Mouse (Mus musculus) small intestine, adult 2 months (tissue): Measurements from ENCODE around the gene Zfp28. TPM values are rescaled to one million over a fixed set of nuclear protein-coding genes. Genes with fewer than 3 reads are reported as not detected.
A peak's percentile ranks its signal among the peaks of the same experiment; 100 is the strongest.

Experiments
- H3K27ac ChIP-seq: fragments of 200-500 bp; 2 replicates; pipeline ENCODE4 v1.5.1; 2012; ENCODE audit warnings: low read depth, low read length, control low read depth, inconsistent platforms; ENCODE audit not compliant: insufficient read depth
- H3K27me3 ChIP-seq: fragments of 200-500 bp; 2 replicates; pipeline ENCODE4 v1.6.1; 2012; ENCODE audit warnings: mild to moderate bottlenecking, moderate library complexity, low read length, inconsistent platforms; ENCODE audit not compliant: control insufficient read depth, insufficient read depth
- H3K36me3 ChIP-seq: fragments of 200-500 bp; 2 replicates; pipeline ENCODE4 v1.6.1; 2012; ENCODE audit warnings: mild to moderate bottlenecking, low read length, control low read depth, inconsistent platforms; ENCODE audit not compliant: control insufficient read depth, insufficient read depth
- H3K4me1 ChIP-seq: fragments of 200-500 bp; 2 replicates; pipeline ENCODE4 v1.6.1; 2012; ENCODE audit warnings: low read length, inconsistent platforms, mixed read lengths; ENCODE audit not compliant: control insufficient read depth, insufficient read depth, insufficient read length
- H3K4me3 ChIP-seq: fragments of 200-500 bp; 2 replicates; pipeline ENCODE4 v1.5.1; 2012; ENCODE audit warnings: low read depth, mild to moderate bottlenecking, control low read depth, inconsistent platforms, low read length, moderate library complexity
- CTCF ChIP-seq: fragments of 200-500 bp; IDR thresholded peaks from 2 replicates; pipeline ENCODE4 v1.5.1; 2012; ENCODE audit warnings: low read depth, mild to moderate bottlenecking, control low read depth, inconsistent platforms, low read length, moderate library complexity, mixed read lengths; ENCODE audit not compliant: insufficient replicate concordance, insufficient read length; ENCODE audit errors: extremely low read depth
- POLR2A ChIP-seq: fragments of 200-500 bp; IDR thresholded peaks from 2 replicates; pipeline ENCODE4 v1.6.1; 2012; ENCODE audit warnings: low read depth, mild to moderate bottlenecking, control low read depth, inconsistent platforms, low read length, moderate library complexity
- WGBS: fragments of 180-500 bp; shearing (Covaris S2); methylation state at CpG from one replicate; pipeline ENCODE4 v1.1.7; 2018; 5-methylcytosine and 5-hydroxymethylcytosine counted together
- polyA plus RNA-seq: library from polyadenylated mRNA; depleted of rRNA; stranded (reverse); fragments of >200 nt; gene quantifications from 2 replicates; pipeline ENCODE4 v1.2.3, GENCODE M21; 2012; rRNA removed

The Zfp28 gene
- polyA plus RNA-seq = 0.22 and 0.60 TPM in 2 replicates

GRCm38 (mm10) chr7:6383044-6383455, at the start of gene Zfp28:
Zfp28 (plus strand) TSS chr7:6383295.
- H3K4me1 ChIP-seq = peaks cover 5% of the 10 kb centered on the region
- H3K4me3 ChIP-seq = peak within 1 kb of the TSS; percentile 72
- no peak within 1 kb of the TSS for H3K27ac ChIP-seq
- TF ChIP-seq CTCF = no peak
- no peak for TF ChIP-seq POLR2A
- no peaks in the 10 kb centered on the region for H3K27me3 ChIP-seq
- WGBS = 0% methylated on average over 28 of the region's 28 CpGs
- no peaks in the 10 kb centered on the region for H3K36me3 ChIP-seq

DNA sequence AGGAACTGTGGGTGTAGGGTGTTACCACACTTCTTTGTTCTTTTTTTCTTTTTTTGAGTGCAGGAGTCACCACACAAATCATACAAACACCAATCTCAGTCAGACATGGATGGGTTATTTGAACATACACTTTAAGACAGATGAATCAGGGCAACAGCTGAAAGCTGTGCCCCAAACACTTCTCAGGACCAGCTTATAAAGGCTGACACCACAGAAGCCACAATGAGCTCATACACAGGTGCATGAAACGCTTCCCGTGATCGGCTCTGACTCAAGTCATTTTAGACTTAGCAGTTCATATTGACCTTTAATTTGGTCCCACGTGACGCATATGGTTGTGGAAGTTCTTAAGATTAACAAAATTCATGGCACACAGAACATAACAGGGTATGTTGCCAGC, 43.2 kb upstream of the Zfp28 start:
- WGBS = 79% methylated on average over 5 of the region's 5 CpGs
- H3K4me1 ChIP-seq = no peaks in the 10 kb centered on the region
- H3K4me3 ChIP-seq = no peak overlapping the region
- H3K27ac ChIP-seq = no peak overlapping the region
- no peaks in the 10 kb centered on the region for H3K36me3 ChIP-seq
- TF ChIP-seq POLR2A (no peak), CTCF (no peak)
- H3K27me3 ChIP-seq = no peaks in the 10 kb centered on the region; the same call in 1 of the 2 replicates

DNA sequence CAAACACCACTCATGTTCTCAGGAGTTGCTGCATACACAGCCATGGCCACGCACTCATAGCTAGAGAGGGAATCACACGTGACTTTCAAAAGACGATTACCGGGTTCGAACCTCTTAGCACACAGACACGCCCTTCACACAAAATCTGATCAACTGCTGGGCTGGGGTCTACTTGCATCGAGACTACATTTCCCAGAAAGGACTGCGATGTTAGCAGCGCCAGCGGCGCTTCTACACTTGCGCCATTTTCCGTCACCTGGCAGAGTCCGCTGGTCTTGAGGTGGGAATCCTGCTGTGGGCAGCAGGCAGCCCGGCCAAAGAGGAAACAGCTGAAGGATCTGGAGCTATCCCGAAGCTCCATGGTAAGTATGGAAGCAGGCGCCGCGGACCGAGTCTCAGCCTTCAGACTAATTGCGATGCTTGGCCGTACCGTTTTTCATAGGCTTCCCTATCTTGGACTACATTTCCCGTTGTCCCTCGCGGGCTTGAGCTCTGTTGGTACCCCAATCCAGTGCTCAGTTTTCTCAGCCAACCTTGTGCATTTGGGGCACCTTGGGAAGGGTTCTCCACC, 39.5 kb upstream of the Zfp28 start, which contains the start of gene Gm3854:
Gene Gm3854, plus strand, starts transcription at position 259 of the 571 bp plus-strand sequence.
- Histone ChIP-seq H3K27me3 (no peaks in the 10 kb centered on the region; the same call in 1 of the 2 replicates), H3K27ac (no peak within 1 kb of the TSS), H3K4me3 (peak within 1 kb of the TSS; percentile 71), H3K4me1 (no peaks in the 10 kb centered on the region), H3K36me3 (no peaks in the 10 kb centered on the region)
- 3% methylated on average over 26 of the region's 26 CpGs for WGBS
- no peak for TF ChIP-seq CTCF
- no peak for TF ChIP-seq POLR2A

- 37% methylated on average over 10 of the region's 10 CpGs for WGBS
- Histone ChIP-seq H3K36me3 (no peaks in the 10 kb centered on the region), H3K27me3 (no peaks in the 10 kb centered on the region; the same call in 1 of the 2 replicates), H3K27ac (no peak overlapping the region), H3K4me3 (no peak overlapping the region), H3K4me1 (no peaks in the 10 kb centered on the region)
- no peak for TF ChIP-seq CTCF
- no peak for TF ChIP-seq POLR2A
Measured at GRCm38 (mm10) chr7:6344124-6344523, 39.0 kb upstream of the Zfp28 start.

DNA sequence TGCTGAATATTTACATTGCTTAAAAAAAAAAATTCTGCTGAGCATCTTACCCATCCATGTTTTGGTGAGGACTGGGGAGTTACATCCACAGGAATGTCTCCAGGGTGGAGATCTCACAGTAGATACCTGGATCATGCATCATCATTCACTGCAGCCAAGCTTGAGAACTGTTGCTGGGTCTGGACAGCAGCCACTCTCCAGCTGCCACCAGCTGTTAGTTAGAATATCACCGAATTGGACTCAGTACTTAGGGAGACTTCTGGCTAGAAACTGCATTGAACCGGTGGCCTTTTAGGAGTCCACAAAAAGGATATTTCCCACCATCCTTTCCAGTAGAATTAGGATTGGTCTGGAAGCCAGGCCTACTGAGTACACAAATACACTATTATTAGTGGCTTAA, 25.0 kb upstream of the Zfp28 start:
- TF ChIP-seq POLR2A (no peak), CTCF (no peak)
- Histone ChIP-seq H3K4me3 (no peak overlapping the region), H3K27ac (no peak overlapping the region), H3K4me1 (no peaks in the 10 kb centered on the region; the same call in 1 of the 2 replicates), H3K36me3 (no peaks in the 10 kb centered on the region), H3K27me3 (no peaks in the 10 kb centered on the region)
- 58% methylated on average over 2 of the region's 2 CpGs for WGBS

GRCm38 (mm10) chr7:6358937-6359590, 24.0 kb upstream of the Zfp28 start:
- 46% methylated on average over 10 of the region's 10 CpGs for WGBS
- no peaks in the 10 kb centered on the region for H3K27me3 ChIP-seq
- H3K36me3 ChIP-seq = no peaks in the 10 kb centered on the region
- H3K27ac ChIP-seq = no peak overlapping the region
- no peaks in the 10 kb centered on the region; the same call in 1 of the 2 replicates for H3K4me1 ChIP-seq
- no peak overlapping the region for H3K4me3 ChIP-seq
- no peak for TF ChIP-seq POLR2A
- no peak for TF ChIP-seq CTCF

GRCm38 (mm10) chr7:6360477-6361060, 22.5 kb upstream of the Zfp28 start:
- Histone ChIP-seq H3K27ac (no peak overlapping the region), H3K4me1 (no peaks in the 10 kb centered on the region; the same call in 1 of the 2 replicates), H3K4me3 (no peak overlapping the region), H3K27me3 (no peaks in the 10 kb centered on the region), H3K36me3 (no peaks in the 10 kb centered on the region)
- 16% methylated on average over 9 of the region's 9 CpGs for WGBS
- TF ChIP-seq CTCF = no peak
- no peak for TF ChIP-seq POLR2A
